Mouse (Mus musculus) brain, embryonic 14.5 days (tissue): ENCODE measurements around the gene Gm29797.

Experiments used
- CTCF ChIP-seq: fragments of 200-500 bp; IDR thresholded peaks from 2 replicates; pipeline ENCODE4 v1.5.1; 2012; ENCODE audit warnings: inconsistent platforms, mild to moderate bottlenecking, moderate library complexity, borderline replicate concordance; ENCODE audit not compliant: insufficient read depth, insufficient read length; ENCODE audit errors: extremely low read depth
- POLR2A ChIP-seq: fragments of 200-500 bp; IDR thresholded peaks from 2 replicates; pipeline ENCODE4 v1.6.1; 2012; ENCODE audit warnings: mild to moderate bottlenecking, inconsistent platforms, borderline replicate concordance; ENCODE audit not compliant: poor library complexity, insufficient read depth, insufficient read length, severe bottlenecking; ENCODE audit errors: extremely low read depth

DNA sequence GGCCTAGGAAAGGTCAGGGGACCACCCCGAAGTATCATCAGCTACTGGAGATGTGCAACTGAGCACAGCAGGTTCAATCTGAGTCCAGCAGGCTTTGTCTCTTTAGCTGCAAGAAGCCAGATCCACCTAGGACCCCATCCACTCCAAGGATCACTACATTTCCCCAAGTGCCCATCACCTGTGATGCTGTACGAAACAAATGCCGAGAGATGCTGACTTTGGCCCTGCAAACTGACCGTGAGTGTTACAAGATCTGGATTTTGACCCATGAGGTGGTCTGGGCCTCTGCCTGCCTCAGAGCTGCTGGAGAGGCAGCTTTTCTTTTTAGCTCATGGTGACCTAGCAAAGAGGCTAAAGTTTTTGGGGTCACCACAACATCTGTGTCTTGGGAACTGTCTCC, 28.9 kb downstream of the Gm29797 start:
- TF ChIP-seq POLR2A: no peak
- no peak for TF ChIP-seq CTCF
